Mouse (Mus musculus) left cerebral cortex, postnatal 10 days (tissue): ENCODE measurements at regions not wholly inside any gene's neighbourhood (a gene's known extent, or its start where the extent isn't known, plus 50 kb on each side); places are given as distances from the start of the nearest gene placed in this dataset.
"Not testable (repeated sequence)": the region's sequence is repeated elsewhere in the genome, so short reads cannot be mapped to it uniquely, and the experiment has no call there.

Experiments used
- DNase-seq, 2 experiments: peaks; one replicate each; pipeline ENCODE4 v3.0.0; 2021 to 2022; ENCODE audit warnings: low spot score in 2 of 2, mixed read lengths in 1 of 2; ENCODE audit errors: extremely low spot score in 1 of 2
- intact Hi-C: fragments of 180-260 bp; cut with DNase I; formaldehyde crosslinking; loops from one replicate; pipeline ENCODE4 v1.15.1; 2025

GRCm38 (mm10) chrX:114314586-114314985 lies 159.5 kb upstream of the Klhl4 start:
- intact Hi-C loops, result no loop called here
- no peak for DNase-seq

GRCm38 (mm10) chrX:114324285-114324684 lies 149.8 kb upstream of the Klhl4 start:
- DNase-seq, result peak in 1 of 2 experiments; percentile 1
- intact Hi-C loops, result loop anchor here (2.0 kb wide), 1 partner anchor 235 kb away; no protein-coding TSS in a partner anchor

- DNase-seq, intact Hi-C loops: not testable (repeated sequence)
Observed at GRCm38 (mm10) chrX:114336151-114336550, 138.0 kb upstream of the Klhl4 start.

- intact Hi-C loops, result no loop called here
- no peak for DNase-seq
Observed at GRCm38 (mm10) chrX:114359240-114359639, 114.9 kb upstream of the Klhl4 start.
